Mouse (Mus musculus): ENCODE measurements around the gene Gm45717. TPM values are rescaled to one million over a fixed set of nuclear protein-coding genes. Genes with fewer than 3 reads are reported as not detected.

Gm45717 gene
- total and polyA plus RNA-seq, 2 experiments from 2014 or later: not detected

- Histone ChIP-seq H3K4me2 (ENCODE audit: low read depth, low read length) (no peak overlapping the region), H3K4me1 (ENCODE audit: control insufficient read depth, insufficient read depth) (peaks cover 23% of the 10 kb centered on the region; the same call in 1 of the 2 replicates), H3K36me3 (replicated peaks; ENCODE audit: control insufficient read depth, insufficient read depth, low read length) (0 out of 2 replicates have a peak, but pooled peaks cover 11% of the 10 kb centered on the region), H3K9ac (replicated peaks; ENCODE audit: low read depth, low read length) (no peak overlapping the region), H3K9me3 (replicated peaks; ENCODE audit: control insufficient read depth, low read length) (no peaks in the 10 kb centered on the region), H3K27ac (ENCODE audit: low read depth) (no peak overlapping the region), H3K4me3 (ENCODE audit: low read depth, low read length) (no peak overlapping the region), H3K27me3 (ENCODE audit: control insufficient read depth, insufficient read depth, low read length) (no peaks in the 10 kb centered on the region)
- DNase-seq (ENCODE audit: low spot score) (no peak), ATAC-seq (ENCODE audit: insufficient read depth, low read depth) (no peak)
- no peak for TF ChIP-seq CTCF (IDR thresholded peaks at IDR 0.05; ENCODE audit: low read depth)
- no peak for TF ChIP-seq EP300 (IDR thresholded peaks at IDR 0.05; ENCODE audit: low read depth)
- 80% methylated on average over 4 of the region's 4 CpGs for WGBS
These were observed 12.4 kb downstream of the Gm45717 start for GRCm38 (mm10) chr7:140943356-140943755.

GRCm38 (mm10) chr7:140942811-140943210 is 12.9 kb downstream of the Gm45717 start:
- H3K9ac ChIP-seq (replicated peaks; ENCODE audit: low read depth, low read length): no peak overlapping the region
- peaks cover 17% of the 10 kb centered on the region; the same call in 1 of the 2 replicates for H3K4me1 ChIP-seq (ENCODE audit: control insufficient read depth, insufficient read depth)
- peak overlapping the region; percentile 88 for H3K27ac ChIP-seq (ENCODE audit: low read depth)
- ATAC-seq (ENCODE audit: insufficient read depth, low read depth) (no peak), DNase-seq (ENCODE audit: low spot score) (no peak)
- WGBS: 84% methylated on average over 10 of the region's 10 CpGs
- no peak overlapping the region for H3K4me2 ChIP-seq (ENCODE audit: low read depth, low read length)
- no peaks in the 10 kb centered on the region for H3K9me3 ChIP-seq (replicated peaks; ENCODE audit: control insufficient read depth, low read length)
- no peak overlapping the region for H3K4me3 ChIP-seq (ENCODE audit: low read depth, low read length)
- H3K36me3 ChIP-seq (replicated peaks; ENCODE audit: control insufficient read depth, insufficient read depth, low read length): 0 out of 2 replicates have a peak, but pooled peaks cover 11% of the 10 kb centered on the region
- no peaks in the 10 kb centered on the region for H3K27me3 ChIP-seq (ENCODE audit: control insufficient read depth, insufficient read depth, low read length)
- TF ChIP-seq CTCF (IDR thresholded peaks at IDR 0.05; ENCODE audit: low read depth): no peak
- no peak for TF ChIP-seq EP300 (IDR thresholded peaks at IDR 0.05; ENCODE audit: low read depth)

DNA sequence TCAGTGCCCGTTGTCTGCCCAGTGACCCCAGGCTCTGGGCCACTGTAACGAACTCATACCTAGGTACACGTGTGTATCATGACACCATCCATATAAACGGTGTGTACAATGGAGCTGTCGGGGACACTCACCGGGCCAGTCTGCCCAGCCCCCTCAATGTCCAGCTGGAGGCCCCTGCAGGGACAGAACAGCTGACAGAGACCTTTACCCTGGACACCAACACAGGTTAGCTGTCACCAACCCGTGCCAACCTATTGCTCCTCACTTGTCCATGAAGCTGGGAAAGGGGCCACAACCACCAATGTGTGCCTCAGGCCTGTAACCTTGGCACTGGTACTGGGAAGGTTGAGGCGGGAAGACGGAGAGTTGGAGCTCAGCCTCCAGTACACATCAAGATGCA is 13.4 kb downstream of the Gm45717 start:
- no peak for TF ChIP-seq EP300 (IDR thresholded peaks at IDR 0.05; ENCODE audit: low read depth)
- 64% methylated on average over 9 of the region's 9 CpGs for WGBS
- Histone ChIP-seq H3K9me3 (replicated peaks; ENCODE audit: control insufficient read depth, low read length) (no peaks in the 10 kb centered on the region), H3K4me1 (ENCODE audit: control insufficient read depth, insufficient read depth) (peaks cover 15% of the 10 kb centered on the region; the same call in 1 of the 2 replicates), H3K4me2 (ENCODE audit: low read depth, low read length) (peak overlapping the region; percentile 64), H3K27me3 (ENCODE audit: control insufficient read depth, insufficient read depth, low read length) (no peaks in the 10 kb centered on the region), H3K9ac (replicated peaks; ENCODE audit: low read depth, low read length) (peak overlapping the region; percentile 60), H3K27ac (ENCODE audit: low read depth) (peak overlapping the region; percentile 88), H3K4me3 (ENCODE audit: low read depth, low read length) (peak overlapping the region; percentile 56), H3K36me3 (replicated peaks; ENCODE audit: control insufficient read depth, insufficient read depth, low read length) (0 out of 2 replicates have a peak, but pooled peaks cover 11% of the 10 kb centered on the region)
- DNase-seq (ENCODE audit: low spot score) (no peak), ATAC-seq (ENCODE audit: insufficient read depth, low read depth) (no peak)

GRCm38 (mm10) chr7:140941222-140942051 is 14.3 kb downstream of the Gm45717 start, which contains the start of gene Pgghg:
Gene Pgghg (plus strand): TSS chr7:140941391.
- H3K4me1 ChIP-seq (ENCODE audit: control insufficient read depth, insufficient read depth): peaks cover 9% of the 10 kb centered on the region; the same call in 1 of the 2 replicates
- H3K9ac ChIP-seq (replicated peaks; ENCODE audit: low read depth, low read length): peak within 1 kb of the TSS; percentile 60
- H3K4me3 ChIP-seq (ENCODE audit: low read depth, low read length): peak within 1 kb of the TSS; percentile 56
- ATAC-seq (ENCODE audit: insufficient read depth, low read depth): peak; percentile 92
- H3K36me3 ChIP-seq (replicated peaks; ENCODE audit: control insufficient read depth, insufficient read depth, low read length): 0 out of 2 replicates have a peak, but pooled peaks cover 11% of the 10 kb centered on the region
- no peaks in the 10 kb centered on the region for H3K27me3 ChIP-seq (ENCODE audit: control insufficient read depth, insufficient read depth, low read length)
- peak within 1 kb of the TSS; percentile 88 for H3K27ac ChIP-seq (ENCODE audit: low read depth)
- TF ChIP-seq EP300 (IDR thresholded peaks at IDR 0.05; ENCODE audit: low read depth) (no peak), CTCF (IDR thresholded peaks at IDR 0.05; ENCODE audit: low read depth) (peak; percentile 82)
- 3% methylated on average over 33 of the region's 33 CpGs for WGBS
- peak within 1 kb of the TSS; percentile 64 for H3K4me2 ChIP-seq (ENCODE audit: low read depth, low read length)
- peak; percentile 92 for DNase-seq (ENCODE audit: low spot score)
- H3K9me3 ChIP-seq (replicated peaks; ENCODE audit: control insufficient read depth, low read length): no peaks in the 10 kb centered on the region

DNA sequence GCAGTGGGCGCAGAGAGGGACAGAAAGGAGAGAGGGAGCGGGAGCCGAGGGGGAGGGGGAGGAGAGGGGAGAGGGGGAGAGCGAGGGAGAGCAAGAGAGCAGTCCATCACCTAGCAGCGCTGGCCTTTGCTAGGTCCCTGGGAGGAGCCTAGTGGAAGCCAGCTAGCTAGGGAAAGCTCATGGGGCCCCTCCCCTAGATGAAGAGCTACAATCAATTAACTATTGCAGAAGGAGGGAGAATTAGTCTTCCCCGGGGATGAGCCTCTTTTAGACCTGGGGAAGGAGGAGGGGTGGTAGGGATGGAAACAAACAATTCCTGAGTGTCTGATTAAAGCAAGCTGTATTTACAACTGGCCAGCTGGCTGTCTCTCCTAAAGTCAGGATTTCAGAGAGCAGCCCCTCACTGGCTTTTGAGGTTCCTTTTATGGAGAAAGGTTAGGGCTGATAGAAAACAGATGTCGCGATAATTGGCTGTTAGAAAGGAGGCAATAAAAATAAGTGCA is 16.0 kb downstream of the Gm45717 start:
- Histone ChIP-seq H3K4me2 (ENCODE audit: low read depth, low read length) (no peak overlapping the region), H3K36me3 (replicated peaks; ENCODE audit: control insufficient read depth, insufficient read depth, low read length) (no peaks in the 10 kb centered on the region), H3K4me3 (ENCODE audit: low read depth, low read length) (no peak overlapping the region), H3K9me3 (replicated peaks; ENCODE audit: control insufficient read depth, low read length) (no peaks in the 10 kb centered on the region), H3K27me3 (ENCODE audit: control insufficient read depth, insufficient read depth, low read length) (no peaks in the 10 kb centered on the region), H3K9ac (replicated peaks; ENCODE audit: low read depth, low read length) (no peak overlapping the region), H3K27ac (ENCODE audit: low read depth) (no peak overlapping the region), H3K4me1 (ENCODE audit: control insufficient read depth, insufficient read depth) (peaks cover 7% of the 10 kb centered on the region; the same call in 1 of the 2 replicates)
- 15% methylated on average over 8 of the region's 8 CpGs for WGBS
- DNase-seq (ENCODE audit: low spot score) (no peak), ATAC-seq (ENCODE audit: insufficient read depth, low read depth) (no peak)
- TF ChIP-seq CTCF (IDR thresholded peaks at IDR 0.05; ENCODE audit: low read depth) (no peak), EP300 (IDR thresholded peaks at IDR 0.05; ENCODE audit: low read depth) (no peak)
